In the genomic region with DNA sequence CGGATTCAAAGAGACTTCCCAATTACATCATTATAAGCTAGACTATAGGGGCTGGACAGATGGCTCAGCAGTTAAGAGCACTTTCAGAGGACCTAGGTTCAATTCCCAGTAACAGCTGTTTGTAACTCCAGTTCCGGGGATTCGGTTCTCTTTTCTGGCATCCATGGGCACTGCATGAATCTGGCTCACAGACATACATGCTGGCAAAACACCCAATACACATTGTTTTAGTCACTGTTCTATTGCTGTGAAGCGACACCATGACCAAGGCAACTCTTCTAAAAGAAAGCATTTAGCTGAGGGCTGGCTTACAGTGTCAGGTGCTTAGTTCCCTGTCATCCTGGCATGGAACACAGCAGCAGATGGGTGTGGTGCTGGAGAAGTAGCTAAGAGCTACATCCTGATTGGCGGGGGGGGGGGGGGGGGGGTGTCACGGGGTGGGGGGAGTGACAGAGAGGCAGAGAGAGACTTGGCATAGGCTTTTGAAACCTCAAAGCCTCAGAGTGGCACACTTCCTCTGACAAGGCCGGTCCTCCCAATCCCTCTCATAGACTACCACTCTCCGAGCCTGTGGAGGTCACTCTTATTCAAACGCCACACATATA, we compare ENCODE assay signal across 9 mouse cellular contexts. TPM values are rescaled to one million over a fixed set of nuclear protein-coding genes. Genes with fewer than 3 reads are reported as not detected.
DNase-seq lines count a peak whose midpoint lies in the region; ATAC-seq lines count a peak whose summit lies in the region.
"Had no signal": no experiment of that assay in that cellular context is flagged by ENCODE, and none has a peak within 500 bp of the region (broad histone marks: within the 10 kb centered on the region; RNA-seq: fewer than 3 reads in every experiment).

No protein-coding gene starts in this region.

- peak overlapping the region; percentile 94; the same call in 1 of the 2 replicates for H3K4me2 ChIP-seq in liver, embryonic 13.5 days
- no peak overlapping the region; the same call in 1 of the 2 replicates for H3K4me2 ChIP-seq in liver, embryonic 11.5 days

- H3K27me3 ChIP-seq in liver, embryonic 13.5 days = no peaks in the 10 kb centered on the region
- no peaks in the 10 kb centered on the region for H3K27me3 ChIP-seq in liver, embryonic 11.5 days (replicated peaks; ENCODE audit: control insufficient read depth, insufficient read depth, low read length)

- no peak overlapping the region; the same call in 1 of the 2 replicates for H3K9ac ChIP-seq in liver, embryonic 13.5 days
- H3K9ac ChIP-seq in liver, embryonic 11.5 days (ENCODE audit: low read depth, low read length) = no peak overlapping the region

- no peak overlapping the region for H3K4me3 ChIP-seq in liver, embryonic 13.5 days (replicated peaks)
- no peak overlapping the region for H3K4me3 ChIP-seq in liver, embryonic 11.5 days (ENCODE audit: low read depth, low read length)

- peaks cover 5% of the 10 kb centered on the region; the same call in 1 of the 2 replicates for H3K36me3 ChIP-seq in liver, embryonic 13.5 days
- no peaks in the 10 kb centered on the region for H3K36me3 ChIP-seq in liver, embryonic 11.5 days (ENCODE audit: control insufficient read depth, insufficient read depth, low read length)
- H3K36me3 ChIP-seq: heart, embryonic 13.5 days had no signal

- peaks cover 30% of the 10 kb centered on the region for H3K4me1 ChIP-seq in liver, embryonic 13.5 days (replicated peaks)
- no peaks in the 10 kb centered on the region; the same call in 1 of the 2 replicates for H3K4me1 ChIP-seq in liver, embryonic 11.5 days (replicated peaks; ENCODE audit: control insufficient read depth, insufficient read depth, low read length)

- H3K9me3 ChIP-seq in liver, embryonic 13.5 days (replicated peaks) = no peaks in the 10 kb centered on the region
- H3K9me3 ChIP-seq in liver, embryonic 11.5 days (ENCODE audit: control insufficient read depth, low read length) = no peaks in the 10 kb centered on the region
- H3K9me3 ChIP-seq: heart, embryonic 13.5 days had no signal

- 62% methylated on average over 9 of the region's 9 CpGs for WGBS in liver, embryonic 13.5 days (ENCODE audit: insufficient replicate concordance)
- WGBS in liver, embryonic 11.5 days = 74% methylated on average over 9 of the region's 9 CpGs

- H3K27ac ChIP-seq in liver, embryonic 13.5 days = no peak overlapping the region
- no peak overlapping the region for H3K27ac ChIP-seq in liver, embryonic 11.5 days (ENCODE audit: low read depth, low read length)
- H3K27ac ChIP-seq: heart, embryonic 13.5 days had no signal

- no peak for DNase-seq in cerebellum, adult 11 months
- DNase-seq in liver, embryonic 13.5 days = no peak
- no peak for DNase-seq in liver, embryonic 11.5 days (ENCODE audit: low spot score)
- DNase-seq in cerebellum, postnatal 10 days = peak; percentile 70 to 72
- peak; percentile 31 to 37 for DNase-seq in monocyte, adult 2 months (ENCODE audit: low read depth in 1 of 2, low spot score in 2 of 2)
- DNase-seq in c-Kit-positive CD71-positive TER-119-positive erythroid progenitor cells, embryonic 14.5 days (ENCODE audit: low spot score) = no peak

- peak; percentile 53; the same call in 1 of the 2 replicates for ATAC-seq in cerebellum, adult (ENCODE audit: insufficient number of reproducible peaks, low FRiP score, low TSS enrichment)
- no peak for ATAC-seq in liver, embryonic 13.5 days (ENCODE audit: low read depth)
- no peak for ATAC-seq in liver, embryonic 11.5 days (replicated peaks; ENCODE audit: low FRiP score)
- no peak for ATAC-seq in activated CD4-positive, CD25-positive, alpha-beta regulatory T cell, adult 4 months

RNA-seq across cellular contexts. Expression of a gene that starts 10.5 kb away (rescaled TPM):
- polyA plus RNA-seq in liver, embryonic 13.5 days (2015; fragmentation: Nextera tagmentation; extraction: Ambion mirVana) = 85.4 and 92.0 TPM in 2 replicates
- polyA plus RNA-seq in liver, embryonic 11.5 days (2014; fragmentation: Nextera tagmentation; extraction: Ambion mirVana) = 112 and 129 TPM in 2 replicates
- 10 to 100 TPM; 44.8 to 45.7 TPM for polyA plus RNA-seq in activated CD4-positive, CD25-positive, alpha-beta regulatory T cell, adult 4 months (2017; shearing (Covaris generic))

RNA-seq across cellular contexts. Expression of a gene that starts 31.1 kb away (rescaled TPM):
- polyA plus RNA-seq in liver, embryonic 13.5 days (2015; fragmentation: Nextera tagmentation; extraction: Ambion mirVana) = 69.9 and 84.5 TPM in 2 replicates
- 104 and 116 TPM in 2 replicates for polyA plus RNA-seq in liver, embryonic 11.5 days (2014; fragmentation: Nextera tagmentation; extraction: Ambion mirVana)
- polyA plus RNA-seq in activated CD4-positive, CD25-positive, alpha-beta regulatory T cell, adult 4 months (2017; shearing (Covaris generic)) = 100 to 1,000 TPM in 1 of 2 experiments, 10 to 100 TPM in 1; 94.8 to 120 TPM

RNA-seq across cellular contexts. Expression of a gene that starts 54.2 kb away (rescaled TPM):
- polyA plus RNA-seq in liver, embryonic 13.5 days (2015; fragmentation: Nextera tagmentation; extraction: Ambion mirVana) = 67.1 and 82.5 TPM in 2 replicates
- polyA plus RNA-seq in liver, embryonic 11.5 days (2014; fragmentation: Nextera tagmentation; extraction: Ambion mirVana) = 144 and 156 TPM in 2 replicates
- polyA plus RNA-seq in activated CD4-positive, CD25-positive, alpha-beta regulatory T cell, adult 4 months (2017; shearing (Covaris generic)) = 10 to 100 TPM; 18.6 to 31.8 TPM

RNA-seq across cellular contexts. Expression of a gene that starts 54.4 kb away (rescaled TPM):
- polyA plus RNA-seq in liver, embryonic 13.5 days (2015; fragmentation: Nextera tagmentation; extraction: Ambion mirVana) = 337 and 409 TPM in 2 replicates
- polyA plus RNA-seq in liver, embryonic 11.5 days (2014; fragmentation: Nextera tagmentation; extraction: Ambion mirVana) = 242 and 253 TPM in 2 replicates
- polyA plus RNA-seq in activated CD4-positive, CD25-positive, alpha-beta regulatory T cell, adult 4 months (2017; shearing (Covaris generic)) = 1 to 10 TPM; 1.5 to 2.6 TPM

Comparison
In these comparisons a context has a peak if more than half of its experiments do, and no peak if none do; other contexts are left out.
1. DNase-seq: peak in cerebellum, postnatal 10 days (2 of 2) and monocyte, adult 2 months (2 of 2); none in cerebellum, adult 11 months (single experiment), liver, embryonic 13.5 days (single experiment), liver, embryonic 11.5 days (single experiment) and c-Kit-positive CD71-positive TER-119-positive erythroid progenitor cells, embryonic 14.5 days (single experiment).